Mouse (Mus musculus) intestine, embryonic 16.5 days (tissue): ENCODE measurements at regions not wholly inside any gene's neighbourhood (a gene's known extent, or its start where the extent isn't known, plus 50 kb on each side); places are given as distances from the start of the nearest gene placed in this dataset.

ENCODE experiments used
- ATAC-seq: fragments of 200-750 bp; cut with Nextera tagmentation; 2 replicates; pipeline ENCODE4 v1.8.0; 2017; ENCODE audit warnings: moderate TSS enrichment, moderate library complexity
- H3K27ac ChIP-seq: fragments of 300-500 bp; sonication (generic); 2 replicates; pipeline ENCODE4 v1.5.1; 2014; ENCODE audit warnings: mild to moderate bottlenecking, low read length
- H3K27me3 ChIP-seq: fragments of 300-500 bp; sonication (generic); replicated peaks from 2 replicates; pipeline ENCODE4 v1.6.1; 2014; ENCODE audit warnings: low read length, control low read depth, mixed read lengths; ENCODE audit not compliant: control insufficient read depth, insufficient read depth
- H3K36me3 ChIP-seq: fragments of 300-500 bp; sonication (generic); 2 replicates; pipeline ENCODE4 v1.6.1; 2014; ENCODE audit warnings: low read length, control low read depth; ENCODE audit not compliant: control insufficient read depth, insufficient read depth
- H3K4me1 ChIP-seq: fragments of 300-500 bp; sonication (generic); 2 replicates; pipeline ENCODE4 v1.6.1; 2014; ENCODE audit warnings: low read length, control low read depth, mixed read lengths; ENCODE audit not compliant: control insufficient read depth, insufficient read depth
- H3K4me2 ChIP-seq: fragments of 300-500 bp; sonication (generic); 2 replicates; pipeline ENCODE4 v1.6.1; 2014; ENCODE audit warnings: low read depth, low read length, control low read depth
- H3K4me3 ChIP-seq: fragments of 300-500 bp; sonication (generic); 2 replicates; pipeline ENCODE4 v1.5.1; 2014; ENCODE audit warnings: mild to moderate bottlenecking, low read length
- H3K9ac ChIP-seq: fragments of 300-500 bp; sonication (generic); 2 replicates; pipeline ENCODE4 v1.6.1; 2014; ENCODE audit warnings: low read depth, low read length
- H3K9me3 ChIP-seq: fragments of 300-500 bp; sonication (generic); 2 replicates; pipeline ENCODE4 v1.6.1; 2016; ENCODE audit warnings: low read length, control low read depth; ENCODE audit not compliant: control insufficient read depth
- WGBS: fragments of 180-500 bp; shearing (Covaris S2); extraction: QIAGEN DNeasy Blood & Tissue Kit; methylation state at CpG from one replicate; pipeline ENCODE4 v1.1.7; 2014; 5-methylcytosine and 5-hydroxymethylcytosine counted together

DNA sequence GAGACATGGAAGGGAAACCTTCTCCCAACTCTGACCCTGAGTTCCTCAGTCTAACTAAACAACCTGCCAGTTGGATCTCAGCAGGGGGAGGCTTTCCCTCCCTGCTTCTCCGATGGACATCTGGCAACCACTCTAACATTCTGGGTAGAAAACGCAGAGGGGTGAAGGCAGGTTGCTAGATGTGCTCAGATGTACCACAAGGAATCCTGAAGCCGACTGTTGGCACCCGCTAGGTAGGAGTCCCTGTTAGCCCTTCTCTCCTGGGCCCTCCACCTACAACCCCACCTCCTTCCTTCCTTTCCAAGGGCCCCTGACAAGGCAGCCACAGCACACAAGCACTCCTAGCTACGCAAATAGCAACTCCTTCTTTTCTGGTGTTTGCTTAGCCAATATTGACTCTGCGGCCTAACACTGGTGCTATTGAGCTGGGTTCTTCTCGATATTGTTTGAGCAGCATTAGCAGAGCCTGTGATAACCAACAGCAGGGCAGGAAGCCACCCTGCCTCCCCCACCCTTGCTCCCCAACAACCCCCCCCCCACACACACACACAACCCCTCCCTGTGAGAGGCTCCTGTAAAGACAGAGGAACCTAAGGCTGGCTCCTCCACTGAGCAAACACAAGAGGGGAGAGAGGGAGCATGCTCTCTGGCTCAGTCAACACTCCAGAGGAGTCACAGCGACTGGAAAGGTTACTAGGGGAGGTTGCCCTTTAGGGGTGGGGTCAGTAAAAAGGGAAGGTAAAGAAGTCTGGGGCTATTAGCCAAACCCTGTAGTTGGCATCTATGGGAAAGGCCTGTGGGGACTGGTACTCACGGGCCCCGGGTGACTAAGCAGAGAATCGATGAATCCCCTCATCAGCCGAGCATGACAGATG is 105.8 kb downstream of the Rplp1 start:
- no peak overlapping the region for H3K9ac ChIP-seq
- no peak overlapping the region for H3K4me2 ChIP-seq
- H3K9me3 ChIP-seq, result no peaks in the 10 kb centered on the region
- H3K4me3 ChIP-seq, result no peak overlapping the region
- 52% methylated on average over 12 of the region's 12 CpGs for WGBS
- H3K27ac ChIP-seq, result peak overlapping the region; percentile 26
- H3K36me3 ChIP-seq, result no peaks in the 10 kb centered on the region
- H3K4me1 ChIP-seq, result peaks cover 7% of the 10 kb centered on the region
- no peaks in the 10 kb centered on the region for H3K27me3 ChIP-seq
- ATAC-seq, result peak; percentile 96

DNA sequence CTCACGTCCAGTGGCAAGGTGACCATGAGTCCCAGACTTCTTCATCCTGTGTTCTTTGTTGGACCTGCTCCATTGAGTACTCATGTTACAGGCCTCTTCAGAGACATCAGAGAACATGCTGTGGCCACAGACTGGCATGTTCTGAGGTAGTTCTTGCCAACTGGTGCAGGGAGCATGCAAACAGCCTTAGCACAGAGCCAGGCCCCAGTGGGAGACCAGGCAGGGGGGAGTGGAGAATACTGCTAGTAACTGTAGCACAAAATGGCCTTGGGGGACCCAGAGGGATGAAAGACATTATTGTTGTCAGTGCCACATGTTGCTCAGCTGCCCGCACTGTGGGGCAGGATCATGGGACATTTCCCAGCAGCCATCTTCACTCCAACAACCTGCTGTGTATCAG is 108.4 kb downstream of the Rplp1 start:
- Histone ChIP-seq H3K27ac (no peak overlapping the region), H3K36me3 (no peaks in the 10 kb centered on the region), H3K27me3 (no peaks in the 10 kb centered on the region), H3K9me3 (no peaks in the 10 kb centered on the region), H3K9ac (no peak overlapping the region), H3K4me2 (no peak overlapping the region), H3K4me3 (no peak overlapping the region), H3K4me1 (no peaks in the 10 kb centered on the region)
- ATAC-seq, result no peak
- WGBS, result 89% methylated on average over 2 of the region's 2 CpGs

DNA sequence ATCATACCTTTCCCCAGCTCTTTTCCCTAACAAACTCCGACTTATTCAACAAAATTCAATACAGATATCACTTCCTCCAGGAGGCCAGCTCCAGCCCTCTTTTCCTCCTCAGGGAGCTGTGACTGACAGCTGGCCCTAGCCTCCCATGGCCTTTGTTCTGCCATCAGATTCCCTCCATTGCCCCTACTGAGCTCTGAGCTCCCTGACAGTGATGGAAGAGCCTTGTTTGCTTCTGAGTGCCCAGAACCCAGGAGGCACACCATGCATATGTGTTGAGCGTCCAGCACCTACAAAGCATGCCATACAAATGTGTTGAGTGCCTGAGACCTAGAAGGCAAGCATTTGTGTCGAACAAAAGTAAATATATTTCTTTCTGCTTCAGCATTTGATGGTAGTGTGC is 110.8 kb downstream of the Rplp1 start:
- H3K9ac ChIP-seq, result no peak overlapping the region
- H3K4me3 ChIP-seq, result no peak overlapping the region
- WGBS, result 50% methylated on average over 3 of the region's 3 CpGs
- H3K4me2 ChIP-seq, result no peak overlapping the region
- H3K9me3 ChIP-seq, result no peaks in the 10 kb centered on the region
- ATAC-seq, result no peak
- no peak overlapping the region for H3K27ac ChIP-seq
- no peaks in the 10 kb centered on the region for H3K4me1 ChIP-seq
- no peaks in the 10 kb centered on the region for H3K27me3 ChIP-seq
- H3K36me3 ChIP-seq, result no peaks in the 10 kb centered on the region

DNA sequence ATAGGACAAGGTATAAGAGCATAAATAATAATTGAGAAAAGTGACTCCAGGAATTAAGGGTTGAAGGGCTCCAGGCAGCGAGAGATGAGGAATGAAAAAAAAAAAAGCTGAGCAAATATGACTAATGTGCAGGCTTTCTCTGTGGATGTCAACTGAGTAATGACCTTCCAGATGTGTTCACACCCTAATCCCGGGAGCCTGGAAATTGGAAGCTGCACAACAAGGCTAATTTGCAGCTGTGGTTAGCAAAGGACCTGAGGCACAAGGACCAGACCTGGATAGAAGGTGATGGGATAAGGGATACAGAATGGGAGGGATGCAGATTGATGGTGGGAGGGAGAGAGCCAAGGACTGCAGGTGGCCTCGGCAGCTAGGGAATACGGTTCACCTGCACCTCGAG is 111.6 kb downstream of the Rplp1 start:
- Histone ChIP-seq H3K4me1 (no peaks in the 10 kb centered on the region), H3K4me3 (no peak overlapping the region), H3K27ac (no peak overlapping the region), H3K36me3 (no peaks in the 10 kb centered on the region), H3K27me3 (no peaks in the 10 kb centered on the region), H3K4me2 (no peak overlapping the region), H3K9ac (no peak overlapping the region), H3K9me3 (no peaks in the 10 kb centered on the region)
- no peak for ATAC-seq
- WGBS, result 62% methylated on average over 5 of the region's 5 CpGs

DNA sequence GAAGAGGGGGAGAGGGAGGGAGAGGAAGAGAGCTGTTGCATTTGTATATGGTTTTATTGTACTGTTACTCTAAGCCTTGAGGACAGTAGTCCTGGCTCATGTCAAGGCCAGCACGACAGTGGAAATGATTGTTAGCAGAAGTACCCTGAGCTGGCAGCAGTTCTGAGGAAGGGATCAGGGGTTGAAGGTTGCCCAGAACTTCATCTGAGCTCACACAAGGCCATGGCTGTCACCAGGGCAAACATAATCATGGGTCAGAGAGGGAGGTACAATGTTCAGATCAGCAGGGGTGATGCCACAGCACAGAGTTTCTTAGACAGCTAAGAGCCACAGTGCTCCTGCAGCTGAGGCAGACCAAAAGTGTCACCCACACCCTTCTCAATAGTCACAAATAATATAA is 114.8 kb downstream of the Rplp1 start:
- Histone ChIP-seq H3K36me3 (no peaks in the 10 kb centered on the region), H3K4me1 (no peaks in the 10 kb centered on the region)
- WGBS, result 20% methylated on average over 1 of the region's 1 CpGs

DNA sequence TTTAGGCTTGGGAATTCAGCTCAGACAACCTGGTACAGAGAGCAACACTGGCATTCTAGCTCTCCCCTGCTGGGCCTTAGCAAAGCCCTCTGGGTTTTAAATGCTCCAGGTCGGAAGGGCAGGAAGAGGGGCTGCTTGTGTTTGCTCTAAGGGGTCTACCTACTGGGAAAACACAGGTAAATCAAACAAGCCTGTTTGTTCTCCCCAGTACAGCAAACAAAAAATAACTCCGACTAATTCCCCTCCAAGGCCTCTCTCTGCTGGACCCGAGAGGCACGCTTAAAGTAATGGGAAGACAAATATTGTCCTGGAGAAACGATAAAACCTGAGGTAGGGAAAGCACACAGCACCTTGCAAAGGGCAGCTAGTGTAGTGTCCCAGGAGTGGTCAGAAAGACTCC is 118.4 kb downstream of the Rplp1 start:
- Histone ChIP-seq H3K4me2 (no peak overlapping the region), H3K9ac (no peak overlapping the region), H3K27me3 (no peaks in the 10 kb centered on the region), H3K27ac (no peak overlapping the region), H3K36me3 (no peaks in the 10 kb centered on the region), H3K9me3 (peaks cover 3% of the 10 kb centered on the region), H3K4me3 (no peak overlapping the region), H3K4me1 (no peaks in the 10 kb centered on the region)
- WGBS, result 61% methylated on average over 5 of the region's 5 CpGs
- ATAC-seq, result peak; percentile 42; the same call in 1 of the 2 replicates

More for the DNA sequence above, 114.8 kb downstream of the Rplp1 start:
- no peaks in the 10 kb centered on the region for H3K27me3 ChIP-seq
- ATAC-seq, result peak; percentile 38; the same call in 1 of the 2 replicates
- no peak overlapping the region for H3K4me2 ChIP-seq
- H3K4me3 ChIP-seq, result no peak overlapping the region
- H3K9me3 ChIP-seq, result no peaks in the 10 kb centered on the region
- H3K27ac ChIP-seq, result no peak overlapping the region
- H3K9ac ChIP-seq, result no peak overlapping the region

DNA sequence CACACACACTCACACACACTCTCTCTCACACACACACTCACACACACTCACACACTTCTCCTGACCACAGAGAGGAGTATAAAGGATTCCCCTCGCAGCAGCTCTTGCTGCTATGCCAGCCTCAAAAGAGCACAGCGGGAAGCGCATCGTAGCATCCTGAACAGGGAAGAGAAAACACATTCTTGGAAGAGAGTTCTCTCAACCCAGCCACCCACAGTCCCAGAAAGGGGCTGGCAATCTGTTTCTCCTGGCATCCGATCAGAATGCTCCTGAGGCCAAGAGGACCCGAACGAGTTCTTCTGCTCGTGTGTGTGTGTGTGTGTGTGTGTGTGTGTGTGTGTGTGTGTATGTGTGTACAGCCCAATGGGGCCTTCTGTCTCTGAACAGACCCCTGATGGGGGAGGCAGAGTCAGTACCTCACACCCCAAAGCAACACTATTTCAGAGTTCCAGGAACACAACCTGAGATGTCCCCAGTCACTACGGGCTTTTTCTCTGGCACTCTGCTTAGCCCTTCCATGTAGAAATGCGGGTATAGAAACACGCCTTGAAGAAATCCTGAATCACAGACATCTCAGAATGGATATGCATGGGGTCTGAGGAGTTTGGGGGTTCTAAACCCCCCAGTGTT is 122.8 kb downstream of the Rplp1 start:
- no peak for ATAC-seq
- Histone ChIP-seq H3K36me3 (no peaks in the 10 kb centered on the region), H3K27ac (no peak overlapping the region), H3K4me3 (no peak overlapping the region), H3K27me3 (no peaks in the 10 kb centered on the region), H3K4me2 (no peak overlapping the region), H3K9ac (no peak overlapping the region), H3K4me1 (no peaks in the 10 kb centered on the region), H3K9me3 (peaks cover 3% of the 10 kb centered on the region)
- 78% methylated on average over 11 of the region's 11 CpGs for WGBS

DNA sequence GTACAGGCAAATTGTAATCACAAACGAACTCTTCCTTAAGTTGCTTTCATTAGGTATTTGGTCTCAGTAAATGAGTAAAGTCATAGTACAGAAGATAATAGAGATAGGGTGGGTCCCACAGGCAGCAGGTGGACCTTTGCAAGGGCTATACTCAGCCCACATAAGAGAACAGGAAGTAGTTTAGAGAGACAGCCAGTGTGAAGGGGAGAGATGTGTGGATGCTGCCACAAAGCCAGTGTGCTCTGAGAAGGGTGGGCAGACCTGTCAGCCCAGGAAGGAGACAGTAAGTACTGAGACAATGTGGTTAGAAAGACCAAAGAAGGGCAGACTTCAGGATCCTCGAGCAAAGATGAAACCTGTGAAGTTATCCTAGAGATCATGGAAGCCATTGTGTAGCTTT is 123.5 kb downstream of the Rplp1 start:
- WGBS, result 73% methylated on average over 2 of the region's 2 CpGs
- Histone ChIP-seq H3K4me3 (no peak overlapping the region), H3K27ac (no peak overlapping the region), H3K9ac (no peak overlapping the region), H3K4me2 (no peak overlapping the region), H3K4me1 (no peaks in the 10 kb centered on the region), H3K9me3 (peaks cover 3% of the 10 kb centered on the region), H3K27me3 (no peaks in the 10 kb centered on the region), H3K36me3 (no peaks in the 10 kb centered on the region)
- no peak for ATAC-seq

DNA sequence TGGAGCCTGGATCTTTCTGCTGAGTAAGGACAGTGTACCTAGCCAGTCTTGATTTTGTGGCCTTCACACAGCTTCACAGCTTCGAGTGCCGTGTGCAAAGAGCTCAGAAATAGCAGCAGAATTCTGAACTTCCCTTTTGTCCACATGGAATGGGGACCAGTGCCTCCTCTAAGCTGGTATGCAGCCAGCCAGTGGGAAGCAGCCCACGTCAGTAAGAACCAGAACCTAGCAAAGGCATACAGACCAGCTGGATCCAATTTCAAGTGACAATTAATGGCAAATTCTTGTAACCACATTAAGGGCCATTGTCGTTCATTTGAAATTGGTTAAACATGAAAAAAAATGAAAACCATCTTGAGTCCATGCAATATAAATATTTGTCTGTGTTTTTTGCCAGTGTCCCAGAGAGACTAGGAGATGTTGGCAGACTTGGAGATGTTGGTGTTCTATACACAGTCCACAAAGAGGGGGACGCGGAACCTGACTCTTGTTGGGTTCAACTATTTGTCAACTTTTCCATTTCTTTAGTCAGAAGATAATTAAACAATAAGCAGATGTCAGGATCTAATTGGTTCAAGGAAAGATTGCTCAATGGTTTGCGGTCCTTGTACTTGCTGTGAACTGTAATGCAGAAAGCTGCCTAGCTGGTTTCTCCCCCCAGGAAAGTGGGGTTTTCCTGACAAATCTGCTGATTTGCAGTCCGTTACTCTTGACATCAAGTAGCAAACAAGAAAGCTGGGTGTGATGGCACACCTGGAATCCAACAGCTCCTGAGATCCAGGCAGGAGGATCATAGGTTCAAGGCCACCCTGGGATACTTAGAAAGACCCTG is 125.1 kb downstream of the Rplp1 start:
- H3K36me3 ChIP-seq, result no peaks in the 10 kb centered on the region
- no peak for ATAC-seq
- no peak overlapping the region for H3K4me2 ChIP-seq
- no peak overlapping the region for H3K27ac ChIP-seq
- H3K4me1 ChIP-seq, result no peaks in the 10 kb centered on the region
- WGBS, result 73% methylated on average over 8 of the region's 8 CpGs
- no peak overlapping the region for H3K4me3 ChIP-seq
- no peak overlapping the region for H3K9ac ChIP-seq
- no peaks in the 10 kb centered on the region for H3K27me3 ChIP-seq
- H3K9me3 ChIP-seq, result peaks cover 3% of the 10 kb centered on the region
